Mouse (Mus musculus) forebrain, postnatal 0 days (tissue): ENCODE results near the gene Plekhn1. TPM values are rescaled to one million over a fixed set of nuclear protein-coding genes. Genes with fewer than 3 reads are reported as not detected.
A peak's percentile ranks its signal among the peaks of the same experiment; 100 is the strongest.

Experiments
- ATAC-seq: fragments of 200-750 bp; cut with Nextera tagmentation; 2 replicates; pipeline ENCODE4 v1.8.0; 2017; ENCODE audit warnings: mild to moderate bottlenecking, moderate library complexity
- DNase-seq: peaks from one replicate; pipeline ENCODE4 v3.0.0-alpha.2; 2015
- H3K27ac ChIP-seq: fragments of 300-500 bp; sonication (generic); 2 replicates; pipeline ENCODE4 v1.5.1; 2014; ENCODE audit warnings: low read depth, mild to moderate bottlenecking, antibody characterized with exemption, low read length, moderate library complexity, mixed read lengths
- H3K27me3 ChIP-seq: fragments of 300-500 bp; sonication (generic); 2 replicates; pipeline ENCODE4 v1.6.1; 2014; ENCODE audit warnings: mild to moderate bottlenecking, low read length, mixed read lengths; ENCODE audit not compliant: insufficient read depth
- H3K36me3 ChIP-seq: fragments of 300-500 bp; sonication (generic); 2 replicates; pipeline ENCODE4 v1.6.1; 2014; ENCODE audit warnings: mild to moderate bottlenecking, moderate library complexity; ENCODE audit not compliant: insufficient read depth
- H3K4me1 ChIP-seq: fragments of 300-500 bp; sonication (generic); 2 replicates; pipeline ENCODE4 v1.6.1; 2014; ENCODE audit warnings: antibody characterized with exemption; ENCODE audit not compliant: insufficient read depth
- H3K4me2 ChIP-seq: fragments of 300-500 bp; sonication (generic); 2 replicates; pipeline ENCODE4 v1.6.1; 2014; ENCODE audit warnings: low read depth, mild to moderate bottlenecking, moderate library complexity
- H3K4me3 ChIP-seq: fragments of 300-500 bp; sonication (generic); 2 replicates; pipeline ENCODE4 v1.5.1; 2014; ENCODE audit warnings: low read depth, low read length, mixed read lengths
- H3K9ac ChIP-seq: fragments of 300-500 bp; sonication (generic); 2 replicates; pipeline ENCODE4 v1.6.1; 2014; ENCODE audit warnings: mild to moderate bottlenecking
- H3K9me3 ChIP-seq: fragments of 300-500 bp; sonication (generic); 2 replicates; pipeline ENCODE4 v1.6.1; 2016; ENCODE audit warnings: low read length
- CTCF ChIP-seq: sonication (generic); IDR thresholded peaks from 2 replicates; pipeline ENCODE4 v1.5.1; 2016; ENCODE audit warnings: antibody characterized with exemption, control low read depth, low read depth
- WGBS: fragments of 180-500 bp; shearing (Covaris S2); extraction: QIAGEN DNeasy Blood & Tissue Kit; methylation state at CpG from one replicate; pipeline ENCODE4 v1.1.7; 2014; 5-methylcytosine and 5-hydroxymethylcytosine counted together
- polyA plus RNA-seq: library from polyadenylated mRNA; unstranded; fragments of >200 nt; fragmentation: Nextera tagmentation; extraction: Ambion mirVana; gene quantifications from 2 replicates; pipeline ENCODE4 v1.2.1, GENCODE M21; 2015
- total RNA-seq: library from RNA; depleted of rRNA; stranded (reverse); fragments of >200 nt; gene quantifications from 2 replicates; pipeline ENCODE4 v1.2.3, GENCODE M21; 2014

The Plekhn1 gene
- total and polyA plus RNA-seq, 2 experiments from 2014 or later = 14.3 to 43.7 TPM

- H3K9me3 ChIP-seq = no peaks in the 10 kb centered on the region
- ATAC-seq (no peak), DNase-seq (no peak)
- H3K36me3 ChIP-seq = peaks cover 34% of the 10 kb centered on the region
- H3K4me1 ChIP-seq = no peaks in the 10 kb centered on the region
- no peak overlapping the region for H3K9ac ChIP-seq
- H3K4me2 ChIP-seq = no peak overlapping the region
- no peak for TF ChIP-seq CTCF
- WGBS = 54% methylated on average over 8 of the region's 8 CpGs
- no peak overlapping the region for H3K27ac ChIP-seq
- peaks cover 14% of the 10 kb centered on the region for H3K27me3 ChIP-seq
- no peak overlapping the region for H3K4me3 ChIP-seq
Measured at GRCm38 (mm10) chr4:156251081-156251480, 16.4 kb upstream of the Plekhn1 start.

GRCm38 (mm10) chr4:156249567-156249966, 14.9 kb upstream of the Plekhn1 start:
- no peak for TF ChIP-seq CTCF
- no peak overlapping the region for H3K4me3 ChIP-seq
- 0 out of 2 replicates have a peak, but pooled peaks have one; percentile 3 for ATAC-seq
- no peak for DNase-seq
- no peaks in the 10 kb centered on the region for H3K4me1 ChIP-seq
- H3K36me3 ChIP-seq = peaks cover 46% of the 10 kb centered on the region
- no peak overlapping the region for H3K9ac ChIP-seq
- no peaks in the 10 kb centered on the region for H3K9me3 ChIP-seq
- peaks cover 2% of the 10 kb centered on the region; the same call in 1 of the 2 replicates for H3K27me3 ChIP-seq
- WGBS = 70% methylated on average over 11 of the region's 11 CpGs
- H3K4me2 ChIP-seq = no peak overlapping the region
- no peak overlapping the region for H3K27ac ChIP-seq

DNA sequence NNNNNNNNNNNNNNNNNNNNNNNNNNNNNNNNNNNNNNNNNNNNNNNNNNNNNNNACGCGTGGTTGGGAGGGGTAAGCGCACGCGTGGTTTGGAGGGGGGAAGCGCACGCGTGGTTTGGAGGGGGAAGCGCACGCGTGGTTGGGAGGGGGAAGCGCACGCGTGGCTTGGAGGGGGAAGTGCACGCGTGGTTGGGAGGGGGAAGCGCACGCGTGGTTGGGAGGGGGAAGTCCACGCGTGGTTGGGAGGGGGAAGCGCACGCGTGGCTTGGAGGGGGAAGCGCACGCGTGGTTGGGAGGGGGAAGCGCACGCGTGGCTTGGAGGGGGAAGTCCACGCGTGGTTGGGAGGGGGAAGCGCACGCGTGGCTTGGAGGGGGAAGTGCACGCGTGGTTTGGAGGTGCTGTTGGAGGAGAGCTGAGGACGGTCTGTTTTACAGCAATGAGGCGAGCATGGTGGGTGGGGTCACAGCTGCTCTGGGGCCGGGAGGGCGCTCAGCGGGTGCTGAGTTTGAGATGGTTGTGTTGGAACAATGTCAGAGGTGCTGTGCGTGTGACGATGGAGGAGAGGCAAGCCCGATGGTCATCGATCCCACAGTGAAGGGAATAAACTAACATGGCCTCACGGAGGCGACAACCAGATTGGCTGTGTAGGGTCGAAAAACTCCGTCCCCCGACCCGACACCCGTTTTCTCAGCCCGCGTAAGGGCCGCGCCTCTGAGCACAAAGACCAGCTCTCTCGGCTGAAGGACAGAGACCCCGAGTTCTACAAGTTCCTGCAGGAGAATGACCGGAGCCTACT, 2.2 kb upstream of the Plekhn1 start:
- H3K9me3 ChIP-seq = no peaks in the 10 kb centered on the region
- H3K27ac ChIP-seq = no peak overlapping the region
- H3K36me3 ChIP-seq = peaks cover 55% of the 10 kb centered on the region
- WGBS = 26% methylated on average over 55 of the region's 60 CpGs
- H3K4me2 ChIP-seq = peak overlapping the region; percentile 87
- DNase-seq (no peak), ATAC-seq (no peak)
- H3K27me3 ChIP-seq = no peaks in the 10 kb centered on the region
- no peak for TF ChIP-seq CTCF
- H3K4me1 ChIP-seq = peaks cover 8% of the 10 kb centered on the region; the same call in 1 of the 2 replicates
- H3K9ac ChIP-seq = no peak overlapping the region
- H3K4me3 ChIP-seq = peak overlapping the region; percentile 89

DNA sequence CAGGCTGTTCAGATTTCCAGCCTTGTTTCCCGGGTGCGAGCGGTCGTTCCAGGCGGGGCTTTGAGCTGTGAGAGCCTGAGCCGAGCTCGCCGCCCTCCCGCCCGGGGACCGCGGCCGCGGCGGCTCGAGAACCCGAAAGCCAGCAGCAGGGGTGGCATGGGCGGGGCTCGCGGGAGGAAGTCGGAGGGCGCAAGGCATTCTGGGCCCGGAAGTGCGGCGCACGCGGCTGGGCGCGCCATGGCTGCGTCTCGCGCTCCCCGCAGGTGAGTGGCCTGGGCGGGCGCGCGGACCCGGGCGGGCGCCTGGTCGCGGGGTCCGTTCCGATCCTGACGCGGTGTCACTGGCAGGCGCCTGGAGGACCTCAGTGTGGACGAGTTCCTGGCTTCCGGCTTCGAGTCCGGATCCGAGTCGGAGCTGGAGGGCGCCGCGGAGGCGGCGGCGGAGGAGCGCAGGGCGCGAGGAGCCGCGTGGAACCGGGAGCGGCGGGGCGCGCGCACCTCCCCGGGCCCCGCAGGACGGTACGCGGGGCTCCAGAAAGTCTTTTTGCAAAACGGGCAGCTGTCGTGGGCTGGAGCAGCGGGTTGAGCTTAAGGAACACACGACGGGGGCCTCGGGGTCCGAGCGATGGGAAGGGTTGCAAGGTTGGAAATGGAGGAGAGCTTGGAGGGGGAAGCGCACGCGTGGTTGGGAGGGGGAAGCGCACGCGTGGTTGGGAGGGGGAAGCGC, 1.3 kb upstream of the Plekhn1 start, which contains the start of gene Noc2l:
TSS of gene Noc2l (plus strand) at position 203 of the 726 bp plus-strand sequence.
- ATAC-seq = peak; percentile 91
- Histone ChIP-seq H3K9ac (peak within 1 kb of the TSS; percentile 79), H3K4me3 (peak within 1 kb of the TSS; percentile 89), H3K27me3 (no peaks in the 10 kb centered on the region), H3K27ac (peak within 1 kb of the TSS; percentile 88), H3K4me2 (peak within 1 kb of the TSS; percentile 87), H3K36me3 (peaks cover 55% of the 10 kb centered on the region), H3K9me3 (no peaks in the 10 kb centered on the region), H3K4me1 (peaks cover 8% of the 10 kb centered on the region; the same call in 1 of the 2 replicates)
- peak; percentile 95 for DNase-seq
- WGBS = under 1% methylated on average over 89 of the region's 90 CpGs
- TF ChIP-seq CTCF = no peak

GRCm38 (mm10) chr4:156235360-156235770, 708 bp upstream of the Plekhn1 start:
- Histone ChIP-seq H3K4me1 (peaks cover 8% of the 10 kb centered on the region; the same call in 1 of the 2 replicates), H3K4me2 (peak overlapping the region; percentile 87), H3K4me3 (peak overlapping the region; percentile 89), H3K9me3 (no peaks in the 10 kb centered on the region), H3K27ac (peak overlapping the region; percentile 88), H3K27me3 (no peaks in the 10 kb centered on the region), H3K9ac (peak overlapping the region; percentile 79), H3K36me3 (peaks cover 54% of the 10 kb centered on the region)
- DNase-seq = peak; percentile 84
- peak; percentile 47 for TF ChIP-seq CTCF
- peak; percentile 70 for ATAC-seq
- WGBS = under 1% methylated on average over 15 of the region's 15 CpGs

GRCm38 (mm10) chr4:156234021-156234501, 596 bp downstream of the Plekhn1 start:
- no peak for ATAC-seq
- DNase-seq = peak; percentile 36

More at GRCm38 (mm10) chr4:156234021-156234501, 596 bp downstream of the Plekhn1 start:
- Histone ChIP-seq H3K27me3 (no peaks in the 10 kb centered on the region), H3K27ac (peak overlapping the region; percentile 87), H3K9ac (peak overlapping the region; percentile 67), H3K4me1 (peaks cover 8% of the 10 kb centered on the region; the same call in 1 of the 2 replicates), H3K4me2 (peak overlapping the region; percentile 87), H3K4me3 (peak overlapping the region; percentile 89), H3K9me3 (no peaks in the 10 kb centered on the region), H3K36me3 (peaks cover 54% of the 10 kb centered on the region)
- no peak for TF ChIP-seq CTCF
- WGBS = 4% methylated on average over 17 of the region's 17 CpGs
